Mouse (Mus musculus) lung, embryonic 16.5 days (tissue): ENCODE measurements at regions not wholly inside any gene's neighbourhood (a gene's known extent, or its start where the extent isn't known, plus 50 kb on each side); places are given as distances from the start of the nearest gene placed in this dataset.
A peak's percentile ranks its signal among the peaks of the same experiment; 100 is the strongest.

Experiments used
- ATAC-seq: fragments of 200-750 bp; cut with Nextera tagmentation; 2 replicates; pipeline ENCODE4 v1.8.0; 2017; ENCODE audit warnings: low read depth, mild to moderate bottlenecking, moderate library complexity
- H3K27ac ChIP-seq: fragments of 300-500 bp; sonication (generic); 2 replicates; pipeline ENCODE4 v1.5.1; 2014; ENCODE audit warnings: mild to moderate bottlenecking, control low read depth, low read length
- H3K27me3 ChIP-seq: fragments of 300-500 bp; sonication (generic); 2 replicates; pipeline ENCODE4 v1.6.1; 2014; ENCODE audit warnings: low read depth, low read length, mixed read lengths; ENCODE audit not compliant: control insufficient read depth, insufficient read depth
- H3K36me3 ChIP-seq: fragments of 300-500 bp; sonication (generic); 2 replicates; pipeline ENCODE4 v1.6.1; 2014; ENCODE audit warnings: low read length; ENCODE audit not compliant: control insufficient read depth, insufficient read depth
- H3K4me1 ChIP-seq: fragments of 300-500 bp; sonication (generic); replicated peaks from 2 replicates; pipeline ENCODE4 v1.6.1; 2014; ENCODE audit warnings: low read length, mixed read lengths; ENCODE audit not compliant: control insufficient read depth, insufficient read depth
- H3K4me2 ChIP-seq: fragments of 300-500 bp; sonication (generic); 2 replicates; pipeline ENCODE4 v1.6.1; 2014; ENCODE audit warnings: low read depth, low read length, control low read depth
- H3K4me3 ChIP-seq: fragments of 300-500 bp; sonication (generic); 2 replicates; pipeline ENCODE4 v1.5.1; 2014; ENCODE audit warnings: mild to moderate bottlenecking, low read length, control low read depth
- H3K9ac ChIP-seq: fragments of 300-500 bp; sonication (generic); 2 replicates; pipeline ENCODE4 v1.6.1; 2014; ENCODE audit warnings: low read length, control low read depth
- H3K9me3 ChIP-seq: fragments of 300-500 bp; sonication (generic); 2 replicates; pipeline ENCODE4 v1.6.1; 2016; ENCODE audit warnings: low read length; ENCODE audit not compliant: control insufficient read depth
- WGBS: fragments of 180-500 bp; shearing (Covaris S2); extraction: QIAGEN DNeasy Blood & Tissue Kit; methylation state at CpG from one replicate; pipeline ENCODE4 v1.1.7; 2014; 5-methylcytosine and 5-hydroxymethylcytosine counted together

GRCm38 (mm10) chr15:57593326-57594004 is 116.0 kb upstream of the Slc22a22 start:
- H3K27ac ChIP-seq, result no peak overlapping the region
- no peak overlapping the region for H3K9ac ChIP-seq
- H3K27me3 ChIP-seq, result no peaks in the 10 kb centered on the region
- WGBS, result 75% methylated on average over 3 of the region's 4 CpGs
- ATAC-seq, result no peak
- no peak overlapping the region for H3K4me2 ChIP-seq
- H3K4me1 ChIP-seq, result peaks cover 3% of the 10 kb centered on the region
- no peaks in the 10 kb centered on the region for H3K36me3 ChIP-seq
- H3K4me3 ChIP-seq, result no peak overlapping the region
- H3K9me3 ChIP-seq, result no peaks in the 10 kb centered on the region

GRCm38 (mm10) chr15:57590597-57591219 is 113.3 kb upstream of the Slc22a22 start:
- H3K36me3 ChIP-seq, result no peaks in the 10 kb centered on the region
- H3K27me3 ChIP-seq, result no peaks in the 10 kb centered on the region
- peaks cover 3% of the 10 kb centered on the region for H3K4me1 ChIP-seq
- no peak overlapping the region for H3K9ac ChIP-seq
- no peak for ATAC-seq
- no peak overlapping the region for H3K4me3 ChIP-seq
- H3K9me3 ChIP-seq, result no peaks in the 10 kb centered on the region
- H3K4me2 ChIP-seq, result no peak overlapping the region
- H3K27ac ChIP-seq, result no peak overlapping the region
- WGBS, result 42% methylated on average over 7 of the region's 7 CpGs

- WGBS, result 31% methylated on average over 10 of the region's 12 CpGs
- H3K4me3 ChIP-seq, result no peak overlapping the region
- no peak overlapping the region for H3K27ac ChIP-seq
- no peak overlapping the region for H3K9ac ChIP-seq
- H3K27me3 ChIP-seq, result no peaks in the 10 kb centered on the region
- H3K4me2 ChIP-seq, result no peak overlapping the region
- peaks cover 3% of the 10 kb centered on the region for H3K4me1 ChIP-seq
- no peaks in the 10 kb centered on the region for H3K9me3 ChIP-seq
- no peaks in the 10 kb centered on the region for H3K36me3 ChIP-seq
- ATAC-seq, result peak; percentile 26; the same call in 1 of the 2 replicates
Measured at GRCm38 (mm10) chr15:57589404-57590377, 112.3 kb upstream of the Slc22a22 start.

GRCm38 (mm10) chr15:57585411-57585810 is 108.0 kb upstream of the Slc22a22 start:
- no peaks in the 10 kb centered on the region for H3K9me3 ChIP-seq
- WGBS, result 21% methylated on average over 1 of the region's 1 CpGs
- H3K4me1 ChIP-seq, result peaks cover 3% of the 10 kb centered on the region
- no peak overlapping the region for H3K9ac ChIP-seq
- no peak overlapping the region for H3K27ac ChIP-seq
- H3K4me3 ChIP-seq, result no peak overlapping the region
- H3K4me2 ChIP-seq, result no peak overlapping the region
- H3K27me3 ChIP-seq, result no peaks in the 10 kb centered on the region
- no peak for ATAC-seq
- H3K36me3 ChIP-seq, result no peaks in the 10 kb centered on the region

- Histone ChIP-seq H3K4me1 (peaks cover 3% of the 10 kb centered on the region), H3K9ac (no peak overlapping the region), H3K36me3 (no peaks in the 10 kb centered on the region), H3K4me3 (no peak overlapping the region), H3K9me3 (no peaks in the 10 kb centered on the region), H3K27me3 (no peaks in the 10 kb centered on the region), H3K4me2 (no peak overlapping the region), H3K27ac (no peak overlapping the region)
- ATAC-seq, result no peak
- 88% methylated on average over 11 of the region's 11 CpGs for WGBS
Measured at GRCm38 (mm10) chr15:57584498-57584897, 107.1 kb upstream of the Slc22a22 start.

GRCm38 (mm10) chr15:57581266-57581665 is 103.8 kb upstream of the Slc22a22 start:
- Histone ChIP-seq H3K36me3 (no peaks in the 10 kb centered on the region), H3K4me3 (no peak overlapping the region), H3K4me2 (no peak overlapping the region), H3K27ac (no peak overlapping the region), H3K27me3 (no peaks in the 10 kb centered on the region), H3K4me1 (no peaks in the 10 kb centered on the region), H3K9me3 (no peaks in the 10 kb centered on the region), H3K9ac (no peak overlapping the region)
- no peak for ATAC-seq

GRCm38 (mm10) chr15:57578794-57579193 is 101.4 kb upstream of the Slc22a22 start:
- Histone ChIP-seq H3K27ac (no peak overlapping the region), H3K4me2 (no peak overlapping the region), H3K9ac (no peak overlapping the region), H3K36me3 (no peaks in the 10 kb centered on the region), H3K27me3 (no peaks in the 10 kb centered on the region), H3K4me3 (no peak overlapping the region), H3K9me3 (no peaks in the 10 kb centered on the region), H3K4me1 (no peaks in the 10 kb centered on the region)
- WGBS, result 51% methylated on average over 2 of the region's 2 CpGs
- no peak for ATAC-seq

GRCm38 (mm10) chr15:57574080-57574618 is 96.7 kb upstream of the Slc22a22 start:
- H3K27ac ChIP-seq, result no peak overlapping the region
- 37% methylated on average over 2 of the region's 2 CpGs for WGBS
- H3K27me3 ChIP-seq, result no peaks in the 10 kb centered on the region
- H3K9me3 ChIP-seq, result no peaks in the 10 kb centered on the region
- H3K36me3 ChIP-seq, result no peaks in the 10 kb centered on the region
- H3K4me1 ChIP-seq, result no peaks in the 10 kb centered on the region
- H3K4me3 ChIP-seq, result no peak overlapping the region
- no peak overlapping the region for H3K9ac ChIP-seq
- no peak for ATAC-seq
- H3K4me2 ChIP-seq, result no peak overlapping the region

- Histone ChIP-seq H3K4me1 (no peaks in the 10 kb centered on the region), H3K4me3 (no peak overlapping the region), H3K9ac (no peak overlapping the region), H3K36me3 (no peaks in the 10 kb centered on the region), H3K4me2 (no peak overlapping the region), H3K9me3 (no peaks in the 10 kb centered on the region), H3K27ac (no peak overlapping the region), H3K27me3 (no peaks in the 10 kb centered on the region)
- ATAC-seq, result no peak
- WGBS, result 47% methylated on average over 3 of the region's 3 CpGs
Measured at GRCm38 (mm10) chr15:57572460-57572859, 95.0 kb upstream of the Slc22a22 start.
